Mouse (Mus musculus) hindbrain, embryonic 14.5 days (tissue): ENCODE measurements around the gene Ptcd2. TPM values are rescaled to one million over a fixed set of nuclear protein-coding genes. Genes with fewer than 3 reads are reported as not detected.
A peak's percentile ranks its signal among the peaks of the same experiment; 100 is the strongest.

ENCODE experiments used
- ATAC-seq: fragments of 200-750 bp; cut with Nextera tagmentation; 2 replicates; pipeline ENCODE4 v1.8.0; 2017; ENCODE audit warnings: moderate number of reproducible peaks, mild to moderate bottlenecking, moderate TSS enrichment, moderate library complexity; ENCODE audit not compliant: low FRiP score
- DNase-seq: peaks from one replicate; pipeline ENCODE4 v3.0.0-alpha.2; 2015; ENCODE audit warnings: low spot score
- H3K27ac ChIP-seq: fragments of 300-500 bp; sonication (generic); 2 replicates; pipeline ENCODE4 v1.5.1; 2014; ENCODE audit warnings: mild to moderate bottlenecking, moderate library complexity
- H3K27me3 ChIP-seq: fragments of 300-500 bp; sonication (generic); 2 replicates; pipeline ENCODE4 v1.6.1; 2014; ENCODE audit warnings: mild to moderate bottlenecking, low read length, mixed read lengths; ENCODE audit not compliant: control insufficient read depth, insufficient read depth
- H3K36me3 ChIP-seq: fragments of 300-500 bp; sonication (generic); replicated peaks from 2 replicates; pipeline ENCODE4 v1.6.1; 2014; ENCODE audit not compliant: control insufficient read depth, insufficient read depth
- H3K4me1 ChIP-seq: fragments of 300-500 bp; sonication (generic); replicated peaks from 2 replicates; pipeline ENCODE4 v1.6.1; 2014; ENCODE audit warnings: antibody characterized with exemption, low read length, mixed read lengths; ENCODE audit not compliant: control insufficient read depth, insufficient read depth
- H3K4me2 ChIP-seq: fragments of 300-500 bp; sonication (generic); replicated peaks from 2 replicates; pipeline ENCODE4 v1.6.1; 2014; ENCODE audit warnings: mild to moderate bottlenecking, moderate library complexity
- H3K4me3 ChIP-seq: fragments of 300-500 bp; sonication (generic); replicated peaks from 2 replicates; pipeline ENCODE4 v1.5.1; 2014; ENCODE audit warnings: mild to moderate bottlenecking, low read length
- H3K9ac ChIP-seq: fragments of 300-500 bp; sonication (generic); 2 replicates; pipeline ENCODE4 v1.6.1; 2014
- H3K9me3 ChIP-seq: fragments of 300-500 bp; sonication (generic); 2 replicates; pipeline ENCODE4 v1.6.1; 2016; ENCODE audit warnings: low read length; ENCODE audit not compliant: control insufficient read depth
- WGBS: fragments of 180-500 bp; shearing (Covaris S2); extraction: QIAGEN DNeasy Blood & Tissue Kit; methylation state at CpG from one replicate; pipeline ENCODE4 v1.1.7; 2014; 5-methylcytosine and 5-hydroxymethylcytosine counted together
- polyA plus RNA-seq: library from polyadenylated mRNA; unstranded; fragments of >200 nt; fragmentation: Nextera tagmentation; extraction: Ambion mirVana; gene quantifications from 2 replicates; pipeline ENCODE4 v1.2.1, GENCODE M21; 2014

Ptcd2 gene
- polyA plus RNA-seq, 1 experiment from 2014 or later: 58.0 TPM

DNA sequence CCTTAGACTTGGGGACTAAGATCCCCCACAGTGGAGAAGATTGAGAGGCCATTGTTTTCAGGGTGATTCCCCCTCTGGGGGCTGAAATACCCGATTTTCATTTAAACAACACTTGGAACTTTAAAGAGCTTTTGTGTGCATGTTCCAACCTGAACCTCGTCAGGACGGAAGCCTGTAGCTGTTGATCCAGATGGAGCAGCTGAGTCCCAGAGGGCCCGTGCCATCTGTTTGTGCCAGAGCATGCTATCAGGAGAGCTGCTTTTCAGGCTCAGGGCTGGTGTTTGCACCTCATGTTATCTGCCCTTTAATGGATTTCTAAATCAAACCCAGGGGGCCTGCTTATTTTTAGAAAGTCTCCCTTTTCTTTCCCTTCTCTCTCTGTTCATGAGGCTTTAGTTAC lies 19.4 kb upstream of the Ptcd2 start:
- WGBS: 39% methylated on average over 4 of the region's 4 CpGs
- peaks cover 29% of the 10 kb centered on the region for H3K36me3 ChIP-seq
- no peak overlapping the region for H3K9ac ChIP-seq
- H3K4me2 ChIP-seq: no peak overlapping the region
- no peaks in the 10 kb centered on the region for H3K9me3 ChIP-seq
- DNase-seq (no peak), ATAC-seq (no peak)
- H3K27ac ChIP-seq: no peak overlapping the region
- peaks cover 9% of the 10 kb centered on the region for H3K4me1 ChIP-seq
- H3K27me3 ChIP-seq: no peaks in the 10 kb centered on the region
- H3K4me3 ChIP-seq: no peak overlapping the region

DNA sequence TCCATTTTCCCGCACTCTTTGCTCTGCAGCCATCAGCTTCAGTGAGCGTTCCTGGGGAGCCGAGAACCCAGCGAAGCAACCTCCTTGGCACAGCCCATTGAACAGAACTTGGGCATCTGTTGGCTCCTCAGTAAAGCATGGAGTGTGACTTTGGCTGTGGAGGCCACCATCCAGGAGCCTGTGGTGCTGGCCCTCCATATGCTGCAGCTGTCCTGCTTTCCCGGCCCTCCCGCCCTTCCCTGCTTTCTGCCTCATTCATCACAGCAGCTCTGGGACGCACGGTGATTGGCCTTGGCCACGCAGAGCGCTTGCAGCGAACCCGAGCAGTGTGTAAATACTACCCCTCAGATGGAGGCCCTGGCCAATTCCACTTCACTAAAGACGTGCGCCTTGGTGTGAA lies 14.4 kb upstream of the Ptcd2 start:
- H3K9ac ChIP-seq: no peak overlapping the region
- H3K27me3 ChIP-seq: no peaks in the 10 kb centered on the region
- no peaks in the 10 kb centered on the region for H3K9me3 ChIP-seq
- ATAC-seq (peak; percentile 87), DNase-seq (no peak)
- H3K27ac ChIP-seq: 0 out of 2 replicates have a peak overlapping the region, but pooled peaks have one; percentile 20
- 70% methylated on average over 14 of the region's 14 CpGs for WGBS
- no peak overlapping the region for H3K4me3 ChIP-seq
- H3K36me3 ChIP-seq: peaks cover under 1% of the 10 kb centered on the region; the same call in 1 of the 2 replicates
- no peak overlapping the region for H3K4me2 ChIP-seq
- H3K4me1 ChIP-seq: peaks cover 13% of the 10 kb centered on the region

DNA sequence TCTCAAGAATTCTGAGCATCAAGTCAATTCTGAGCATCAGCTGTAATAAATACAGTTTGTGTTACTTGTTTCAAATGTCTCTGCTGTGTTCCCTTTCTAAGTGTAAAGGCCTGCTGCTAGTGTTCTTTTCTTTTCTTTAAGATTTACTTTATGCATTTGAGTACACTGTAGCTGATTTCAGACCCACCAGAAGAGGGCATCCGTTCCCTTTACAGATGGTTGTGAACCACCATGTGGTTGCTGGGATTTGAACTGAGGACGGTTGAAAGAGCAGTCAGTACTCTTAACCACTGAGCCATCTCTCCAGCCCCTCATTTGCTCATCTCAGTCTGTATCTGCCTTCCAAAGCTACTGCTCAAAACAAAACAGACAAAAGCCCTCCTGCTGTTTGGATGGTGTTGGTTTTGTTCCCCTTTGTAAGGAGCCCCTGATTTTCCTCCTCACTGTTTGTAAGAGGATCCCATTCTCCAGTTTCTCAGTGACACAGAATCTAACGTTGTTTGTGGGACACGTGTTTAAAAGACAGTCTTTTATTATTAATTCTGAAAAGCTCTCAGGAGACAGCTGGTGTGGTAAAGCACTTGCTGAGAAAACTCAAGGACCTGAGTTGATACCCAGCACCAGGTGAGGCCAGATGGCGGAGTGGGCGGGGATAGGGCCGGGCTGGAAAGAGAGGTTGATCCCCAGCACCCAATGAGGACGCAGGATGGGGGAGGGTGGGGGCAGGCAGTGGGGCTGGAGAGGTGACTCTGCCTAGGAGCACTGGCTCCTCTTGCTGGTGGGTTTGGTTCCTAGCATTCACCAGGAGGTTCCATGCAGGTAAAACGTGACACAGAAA lies 12.1 kb upstream of the Ptcd2 start:
- Histone ChIP-seq H3K36me3 (peaks cover 3% of the 10 kb centered on the region; the same call in 1 of the 2 replicates), H3K4me2 (no peak overlapping the region), H3K9ac (no peak overlapping the region), H3K9me3 (no peaks in the 10 kb centered on the region), H3K27ac (no peak overlapping the region), H3K27me3 (no peaks in the 10 kb centered on the region), H3K4me3 (no peak overlapping the region), H3K4me1 (peaks cover 15% of the 10 kb centered on the region; the same call in 1 of the 2 replicates)
- ATAC-seq: no peak
- WGBS: 37% methylated on average over 9 of the region's 9 CpGs
- DNase-seq: no peak

DNA sequence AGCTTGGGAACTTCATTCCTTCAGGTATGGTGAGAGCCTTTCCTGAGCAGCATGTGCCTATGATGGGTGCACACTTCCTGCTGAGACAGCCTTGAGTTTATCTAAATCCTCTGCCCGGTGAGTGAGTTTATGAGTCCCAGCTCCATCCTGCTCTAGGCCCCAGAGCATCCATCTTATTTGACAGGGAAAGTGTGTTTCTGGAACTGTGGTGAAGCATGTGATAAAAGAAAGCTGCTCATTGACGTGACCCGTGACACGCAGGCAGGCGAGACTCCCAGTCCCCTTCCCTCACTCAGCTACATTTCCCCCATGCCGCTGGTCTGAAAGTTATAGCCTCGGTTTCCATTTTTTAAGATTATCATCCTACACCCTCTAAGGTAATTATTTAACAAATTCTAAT lies 11.4 kb upstream of the Ptcd2 start:
- DNase-seq (no peak), ATAC-seq (no peak)
- Histone ChIP-seq H3K36me3 (peaks cover 10% of the 10 kb centered on the region), H3K9me3 (no peaks in the 10 kb centered on the region), H3K4me2 (no peak overlapping the region), H3K9ac (no peak overlapping the region), H3K27ac (no peak overlapping the region), H3K27me3 (no peaks in the 10 kb centered on the region), H3K4me3 (no peak overlapping the region), H3K4me1 (peaks cover 15% of the 10 kb centered on the region; the same call in 1 of the 2 replicates)
- 70% methylated on average over 7 of the region's 7 CpGs for WGBS

DNA sequence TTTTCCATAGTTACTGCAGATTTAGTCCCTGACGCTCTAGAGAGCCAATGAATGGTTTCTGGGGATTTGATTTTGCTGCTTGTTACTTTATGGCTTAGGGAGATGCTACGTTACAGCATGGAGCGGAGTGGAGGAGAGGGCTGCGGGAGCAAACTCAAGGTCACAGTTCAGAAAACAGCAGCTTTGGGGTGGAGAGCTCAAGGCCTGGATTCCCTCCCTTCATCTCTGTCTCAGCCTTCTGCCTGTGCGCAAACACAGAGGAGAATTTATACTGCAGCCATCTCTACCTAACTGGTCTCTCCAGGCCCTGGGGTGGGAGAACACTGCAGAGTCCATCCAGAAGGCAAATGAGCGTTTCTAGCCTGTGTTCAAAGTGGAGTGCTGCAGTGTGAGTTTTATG lies 10.6 kb upstream of the Ptcd2 start:
- 93% methylated on average over 6 of the region's 6 CpGs for WGBS
- no peak overlapping the region for H3K9ac ChIP-seq
- no peak for ATAC-seq

DNA sequence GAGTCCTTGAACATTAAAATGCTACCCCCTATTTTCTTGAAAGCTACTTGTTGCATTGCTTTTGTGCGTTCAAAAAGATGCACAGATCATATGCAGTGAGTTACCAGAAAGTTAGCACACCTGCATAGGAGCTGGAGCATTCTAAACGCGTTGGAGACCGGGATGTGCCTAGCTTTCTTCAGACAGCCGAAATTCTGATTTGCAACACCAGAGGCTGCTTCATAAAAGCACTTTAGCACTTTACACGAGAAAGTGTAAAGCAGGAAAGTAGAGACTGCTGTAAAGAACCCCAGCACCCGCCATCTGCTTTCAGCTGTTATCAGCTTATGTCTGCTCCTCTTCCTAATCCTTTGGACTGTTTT lies 9.0 kb upstream of the Ptcd2 start:
- DNase-seq (no peak), ATAC-seq (peak; percentile 41; the same call in 1 of the 2 replicates)
- peak overlapping the region; percentile 79 for H3K27ac ChIP-seq
- H3K4me3 ChIP-seq: peak overlapping the region; percentile 35
- peaks cover 17% of the 10 kb centered on the region for H3K36me3 ChIP-seq
- 10% methylated on average over 7 of the region's 7 CpGs for WGBS
- 0 out of 2 replicates have a peak, but pooled peaks cover 7% of the 10 kb centered on the region for H3K4me1 ChIP-seq
- H3K9me3 ChIP-seq: no peaks in the 10 kb centered on the region
- H3K9ac ChIP-seq: peak overlapping the region; percentile 48; the same call in 1 of the 2 replicates
- H3K4me2 ChIP-seq: peak overlapping the region; percentile 58
- H3K27me3 ChIP-seq: no peaks in the 10 kb centered on the region

More for the DNA sequence above, 10.6 kb upstream of the Ptcd2 start:
- Histone ChIP-seq H3K9me3 (no peaks in the 10 kb centered on the region), H3K36me3 (peaks cover 13% of the 10 kb centered on the region), H3K4me2 (no peak overlapping the region), H3K27ac (no peak overlapping the region), H3K27me3 (no peaks in the 10 kb centered on the region), H3K4me3 (no peak overlapping the region), H3K4me1 (peaks cover 15% of the 10 kb centered on the region; the same call in 1 of the 2 replicates)
- DNase-seq: no peak

DNA sequence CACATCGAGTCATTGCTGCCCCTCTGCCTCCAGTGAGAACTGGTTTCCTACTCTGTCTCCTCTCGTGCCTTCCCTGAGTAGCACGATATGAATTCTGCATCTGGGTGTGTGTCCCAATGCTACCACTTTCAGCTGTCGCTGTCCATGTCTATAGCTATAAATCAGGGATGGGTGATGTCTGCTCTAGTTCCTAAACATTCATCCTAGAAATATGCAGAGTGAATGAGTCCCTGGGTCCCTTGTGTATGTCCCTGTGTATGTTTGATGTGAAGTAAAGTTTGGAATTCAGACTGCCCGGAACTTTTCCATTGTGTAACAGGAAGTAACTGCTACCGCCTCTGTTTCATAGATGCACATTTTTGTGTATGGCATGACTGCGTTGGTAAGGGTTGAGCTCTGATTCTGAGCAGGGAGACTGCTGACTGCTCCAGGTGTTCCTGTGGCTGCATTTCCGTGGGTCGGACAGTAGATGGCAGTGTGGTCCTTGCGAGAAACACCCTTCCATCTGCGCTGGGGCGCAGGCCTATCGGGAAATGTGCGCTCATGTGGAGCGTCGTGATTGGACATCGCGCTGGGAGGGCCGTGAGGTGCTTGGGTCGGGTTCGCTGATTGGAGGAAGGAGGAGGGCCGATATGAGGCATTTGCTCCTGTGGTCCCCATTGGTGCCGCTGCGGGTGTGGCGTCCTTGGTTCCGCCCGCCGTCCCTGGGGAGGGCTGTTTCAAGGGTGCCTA lies 8.4 kb upstream of the Ptcd2 start:
- DNase-seq (peak; percentile 95), ATAC-seq (peak; percentile 100)
- H3K9me3 ChIP-seq: no peaks in the 10 kb centered on the region
- peak overlapping the region; percentile 48; the same call in 1 of the 2 replicates for H3K9ac ChIP-seq
- H3K4me3 ChIP-seq: peak overlapping the region; percentile 35
- peak overlapping the region; percentile 58 for H3K4me2 ChIP-seq
- peak overlapping the region; percentile 79 for H3K27ac ChIP-seq
- H3K36me3 ChIP-seq: peaks cover 19% of the 10 kb centered on the region
- H3K27me3 ChIP-seq: no peaks in the 10 kb centered on the region
- 0 out of 2 replicates have a peak, but pooled peaks cover 6% of the 10 kb centered on the region for H3K4me1 ChIP-seq
- WGBS: 12% methylated on average over 28 of the region's 28 CpGs

DNA sequence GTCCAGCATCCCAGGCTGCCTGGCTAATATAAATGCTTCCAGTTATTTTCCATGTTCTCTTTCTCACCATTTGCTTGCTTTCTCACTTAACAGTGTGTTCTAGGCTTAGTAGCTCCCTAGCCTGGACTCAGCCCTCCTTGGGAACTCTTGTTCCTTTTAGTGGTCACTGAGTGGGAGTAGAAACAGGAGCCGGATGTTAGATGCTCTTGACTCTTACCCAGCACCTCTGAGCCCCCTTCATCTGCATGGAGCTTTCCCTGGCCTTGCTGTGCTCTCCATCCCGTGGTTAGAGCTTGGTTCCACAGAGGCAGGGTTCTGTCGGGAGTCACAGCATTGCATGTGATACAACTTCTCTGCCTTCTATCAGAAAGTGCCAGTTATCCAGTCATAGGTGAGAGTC lies 7.1 kb upstream of the Ptcd2 start:
- DNase-seq: no peak
- Histone ChIP-seq H3K4me2 (no peak overlapping the region), H3K36me3 (peaks cover 19% of the 10 kb centered on the region), H3K4me1 (0 out of 2 replicates have a peak, but pooled peaks cover 6% of the 10 kb centered on the region), H3K27me3 (no peaks in the 10 kb centered on the region), H3K27ac (no peak overlapping the region), H3K9me3 (no peaks in the 10 kb centered on the region), H3K4me3 (no peak overlapping the region), H3K9ac (no peak overlapping the region)
- 90% methylated on average over 3 of the region's 3 CpGs for WGBS
- ATAC-seq: no peak

DNA sequence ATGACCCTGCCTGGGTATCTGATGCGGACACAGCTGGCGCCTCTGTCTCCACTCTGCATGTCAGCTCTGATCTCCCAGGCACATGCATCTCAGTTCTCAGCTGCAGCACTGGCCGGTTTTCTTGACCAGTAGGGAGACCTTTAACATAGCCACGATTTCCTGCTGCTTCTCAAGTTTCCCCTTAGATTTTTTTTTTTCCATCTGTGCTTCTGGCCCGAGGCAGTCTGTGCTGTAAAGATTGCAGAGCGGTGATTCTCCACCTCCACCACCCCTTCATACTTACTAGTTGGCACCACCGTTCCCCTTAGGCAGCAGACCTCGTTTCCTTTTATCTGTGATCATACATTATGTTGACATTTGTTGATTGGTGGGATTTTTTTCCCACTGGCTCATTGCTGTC lies 6.7 kb upstream of the Ptcd2 start:
- DNase-seq (no peak), ATAC-seq (no peak)
- peaks cover 19% of the 10 kb centered on the region for H3K36me3 ChIP-seq
- no peak overlapping the region for H3K27ac ChIP-seq
- no peak overlapping the region for H3K4me2 ChIP-seq
- H3K4me3 ChIP-seq: no peak overlapping the region
- H3K27me3 ChIP-seq: no peaks in the 10 kb centered on the region
- no peaks in the 10 kb centered on the region for H3K9me3 ChIP-seq
- no peak overlapping the region for H3K9ac ChIP-seq
- H3K4me1 ChIP-seq: 0 out of 2 replicates have a peak, but pooled peaks cover 6% of the 10 kb centered on the region
- WGBS: 81% methylated on average over 8 of the region's 8 CpGs
